Mouse (Mus musculus): ENCODE measurements around the gene Gm21818.
"Not testable (repeated sequence)": the region's sequence is repeated elsewhere in the genome, so short reads cannot be mapped to it uniquely, and the experiment has no call there.

DNA sequence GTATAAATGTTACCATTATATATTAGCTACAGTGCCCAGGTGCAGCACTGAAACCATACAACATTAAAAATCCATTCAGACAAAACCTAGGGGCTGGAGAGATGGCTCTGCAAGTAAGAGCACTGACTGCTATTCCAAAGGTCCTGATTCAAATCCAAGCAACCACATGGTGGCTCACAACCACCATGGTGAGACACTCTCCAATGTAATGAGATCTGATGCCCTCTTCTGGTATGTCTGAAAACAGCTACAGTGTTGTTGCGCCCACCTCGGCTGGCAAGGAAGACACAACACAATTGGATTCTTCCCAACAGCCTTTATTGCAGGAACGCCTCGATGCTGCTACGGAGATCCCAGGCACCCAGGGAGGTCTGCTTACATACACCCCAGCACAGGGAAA is 48.7 kb downstream of the Gm21818 start:
- TF ChIP-seq CTCF (IDR thresholded peaks at IDR 0.05 in 2 of 3, conservative IDR thresholded peaks at IDR 0.05 in 1 of 3; ENCODE audit: control insufficient read depth in 1 of 3, insufficient read depth in 1 of 3, low read depth in 2 of 3, low read length in 3 of 3, poor library complexity in 1 of 3, severe bottlenecking in 1 of 3); POLR2A (IDR thresholded peaks at IDR 0.05; ENCODE audit: control insufficient read depth in 1 of 2, insufficient read depth in 1 of 2, low read depth in 1 of 2, low read length in 2 of 2, poor library complexity in 1 of 2); HCFC1 (IDR thresholded peaks at IDR 0.05; ENCODE audit: low read depth, low read length); MYC (IDR thresholded peaks at IDR 0.05; ENCODE audit: low read depth, low read length); GATA1 (IDR thresholded peaks at IDR 0.05; ENCODE audit: low read depth, low read length); MAZ (IDR thresholded peaks at IDR 0.05; ENCODE audit: low read depth, low read length): not testable (repeated sequence)
